Mouse (Mus musculus): ENCODE data around the gene Cbx5. TPM values are rescaled to one million over a fixed set of nuclear protein-coding genes. Genes with fewer than 3 reads are reported as not detected.
"Not testable (repeated sequence)": the region's sequence is repeated elsewhere in the genome, so short reads cannot be mapped to it uniquely, and the experiment has no call there.

The Cbx5 gene
- total RNA-seq (2015; ENCODE audit: low replicate concordance) = 42.0 and 42.1 TPM in 2 replicates
- total RNA-seq (2017; ENCODE audit: low replicate concordance) = 49.5 and 57.4 TPM in 2 replicates

DNA sequence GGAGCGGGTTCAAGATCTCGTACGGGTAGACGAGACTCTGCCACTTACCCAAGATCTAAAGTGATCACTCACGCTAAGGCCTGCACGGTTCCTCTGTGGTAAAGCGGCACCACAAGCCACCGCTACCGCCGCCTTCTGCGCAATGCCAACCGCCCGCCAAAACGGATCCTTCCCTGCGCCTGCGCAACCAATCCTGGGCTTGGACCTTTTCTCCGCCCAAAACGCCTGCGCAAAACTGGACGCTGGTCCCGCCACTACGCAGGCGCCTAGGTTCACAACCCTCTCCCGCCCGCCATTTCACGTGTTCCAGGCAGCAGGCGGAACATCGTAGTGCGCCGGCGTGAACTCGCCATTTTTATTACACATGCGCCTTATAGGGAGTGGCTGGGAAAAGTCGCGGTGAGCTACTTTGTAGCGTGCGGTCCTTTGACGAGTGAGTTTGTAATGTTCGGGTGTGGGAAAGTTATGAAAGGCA, at the start of gene Cbx5:
Cbx5 (minus strand) TSS at position 132 of the 475 bp plus-strand sequence.
- peak; percentile 70 for ATAC-seq (replicated peaks; ENCODE audit: low FRiP score, poor library complexity, severe bottlenecking)

GRCm38 (mm10) chr15:103285778-103286417, 46.3 kb upstream of the Cbx5 start:
- ATAC-seq (replicated peaks; ENCODE audit: low FRiP score, poor library complexity, severe bottlenecking) = no peak

DNA sequence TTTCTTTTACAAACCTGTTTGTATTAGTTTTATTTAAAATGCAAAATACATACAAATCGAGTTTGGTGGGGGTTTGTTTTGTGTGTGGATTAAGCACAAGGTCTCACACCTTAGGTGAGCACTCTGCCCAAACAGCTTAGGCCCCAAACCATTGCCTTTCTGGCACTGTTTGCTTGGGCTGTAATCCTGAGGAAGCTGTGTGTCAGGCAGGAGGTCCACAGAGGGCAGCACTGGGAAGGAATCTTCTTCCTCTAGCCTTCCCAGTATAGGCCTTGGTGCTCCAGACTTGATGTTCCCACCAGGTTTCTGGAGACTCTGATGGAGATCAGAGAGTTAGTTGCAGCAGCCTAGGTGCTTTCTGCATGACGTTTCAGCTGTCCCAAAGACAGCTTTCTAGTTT, 45.0 kb upstream of the Cbx5 start:
- no peak for ATAC-seq (replicated peaks; ENCODE audit: low FRiP score, poor library complexity, severe bottlenecking)

DNA sequence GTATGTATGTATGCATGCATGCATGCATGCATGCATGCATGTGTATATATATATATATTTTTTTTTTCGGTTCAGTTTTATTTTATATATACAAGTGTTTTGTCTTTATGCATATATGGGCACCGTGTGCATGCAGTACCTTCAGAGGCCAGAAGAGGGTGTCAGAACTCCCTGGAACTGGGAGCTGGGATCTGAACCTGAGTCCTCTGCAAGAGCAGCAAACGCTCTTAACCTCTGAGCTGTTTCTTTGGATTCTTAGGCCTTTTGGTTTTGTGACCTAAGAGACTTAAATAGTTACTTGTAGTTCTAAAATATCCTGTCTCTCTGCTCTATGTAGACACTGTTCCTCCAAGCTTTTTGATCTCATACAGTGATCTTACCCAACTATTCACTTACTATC, 44.5 kb upstream of the Cbx5 start:
- ATAC-seq (replicated peaks; ENCODE audit: low FRiP score, poor library complexity, severe bottlenecking) = no peak

DNA sequence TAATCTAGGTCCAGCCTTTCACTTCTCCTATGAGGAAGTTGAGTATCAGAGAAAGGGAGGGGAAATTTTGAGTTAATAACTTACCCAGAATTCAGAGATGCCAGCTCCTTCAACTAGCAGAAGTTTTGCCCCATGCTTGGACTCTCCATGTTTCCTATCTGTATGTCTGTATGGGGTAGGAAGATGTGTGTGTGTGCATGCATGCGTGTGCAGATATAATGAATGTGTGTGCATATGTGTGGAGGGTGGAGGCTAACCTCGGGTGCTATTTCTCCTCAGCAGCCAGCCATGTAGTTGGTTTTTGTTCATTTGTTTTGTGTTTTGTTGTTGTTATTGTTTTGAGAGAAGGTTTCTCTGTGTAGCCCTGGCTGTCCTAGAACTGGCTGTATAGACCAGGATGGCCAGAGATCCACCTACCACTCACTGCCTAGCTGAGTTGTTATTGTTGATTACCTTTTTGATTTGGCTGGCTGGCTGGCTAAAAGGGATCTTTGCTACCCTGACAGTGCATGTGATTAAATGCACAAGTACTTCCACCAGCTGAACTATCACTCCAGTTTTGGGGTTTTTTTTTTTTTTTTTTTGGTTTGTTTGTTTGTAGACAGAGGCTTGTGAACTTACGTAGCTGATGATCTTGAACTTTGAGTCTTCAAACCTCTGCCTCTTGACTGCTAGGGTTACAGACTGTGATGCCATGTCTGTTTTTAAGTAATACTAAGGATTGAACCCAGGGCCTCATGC, 42.0 kb upstream of the Cbx5 start:
- ATAC-seq (replicated peaks; ENCODE audit: low FRiP score, poor library complexity, severe bottlenecking) = no peak

- peak; percentile 88 for ATAC-seq (replicated peaks; ENCODE audit: low FRiP score, poor library complexity, severe bottlenecking)
Measured at GRCm38 (mm10) chr15:103280817-103281464, 41.3 kb upstream of the Cbx5 start.

DNA sequence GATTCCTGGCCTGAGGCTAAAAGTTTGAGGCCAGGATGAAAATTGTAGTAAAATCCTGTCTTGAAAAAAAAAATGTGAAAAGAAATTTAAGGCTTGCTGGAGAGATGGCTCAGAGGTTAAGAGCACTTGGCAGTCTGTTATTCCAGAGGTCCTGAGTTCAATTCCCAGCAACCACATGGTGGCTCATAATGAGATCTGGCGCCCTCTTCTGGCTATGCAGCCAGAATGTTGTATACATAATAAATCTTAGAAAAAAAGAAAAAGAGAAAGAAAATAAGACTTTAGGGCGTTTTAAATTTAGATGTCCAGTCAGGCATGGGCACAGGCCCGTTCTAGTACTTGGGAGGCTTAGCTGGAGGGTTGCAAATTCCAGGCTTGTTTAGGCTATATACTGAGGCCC, 40.1 kb upstream of the Cbx5 start:
- peak; percentile 47 for ATAC-seq (replicated peaks; ENCODE audit: low FRiP score, poor library complexity, severe bottlenecking)

DNA sequence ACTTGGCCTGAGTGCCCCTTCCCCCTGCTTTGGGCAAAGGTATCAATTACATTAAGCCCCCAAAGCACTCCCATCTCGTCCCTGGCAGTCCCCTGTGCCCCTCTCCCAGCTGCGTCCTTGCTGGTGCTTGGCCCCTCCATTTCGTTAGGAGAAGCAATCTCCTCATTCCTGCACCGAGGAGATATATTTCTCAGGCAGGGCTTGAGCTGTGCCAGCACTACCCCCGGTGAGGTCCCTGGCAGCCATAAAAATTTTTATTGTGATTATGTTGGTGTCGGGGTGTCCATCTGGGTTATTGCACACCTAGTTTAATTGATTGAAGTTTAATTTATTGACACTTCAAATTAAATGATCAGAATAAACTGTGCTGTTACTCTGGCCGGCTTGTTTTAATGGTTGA, 38.3 kb upstream of the Cbx5 start:
- ATAC-seq (replicated peaks; ENCODE audit: low FRiP score, poor library complexity, severe bottlenecking) = no peak

- not testable (repeated sequence) for ATAC-seq (replicated peaks; ENCODE audit: low FRiP score, poor library complexity, severe bottlenecking)
Measured at GRCm38 (mm10) chr15:103275943-103276342, 36.3 kb upstream of the Cbx5 start.

DNA sequence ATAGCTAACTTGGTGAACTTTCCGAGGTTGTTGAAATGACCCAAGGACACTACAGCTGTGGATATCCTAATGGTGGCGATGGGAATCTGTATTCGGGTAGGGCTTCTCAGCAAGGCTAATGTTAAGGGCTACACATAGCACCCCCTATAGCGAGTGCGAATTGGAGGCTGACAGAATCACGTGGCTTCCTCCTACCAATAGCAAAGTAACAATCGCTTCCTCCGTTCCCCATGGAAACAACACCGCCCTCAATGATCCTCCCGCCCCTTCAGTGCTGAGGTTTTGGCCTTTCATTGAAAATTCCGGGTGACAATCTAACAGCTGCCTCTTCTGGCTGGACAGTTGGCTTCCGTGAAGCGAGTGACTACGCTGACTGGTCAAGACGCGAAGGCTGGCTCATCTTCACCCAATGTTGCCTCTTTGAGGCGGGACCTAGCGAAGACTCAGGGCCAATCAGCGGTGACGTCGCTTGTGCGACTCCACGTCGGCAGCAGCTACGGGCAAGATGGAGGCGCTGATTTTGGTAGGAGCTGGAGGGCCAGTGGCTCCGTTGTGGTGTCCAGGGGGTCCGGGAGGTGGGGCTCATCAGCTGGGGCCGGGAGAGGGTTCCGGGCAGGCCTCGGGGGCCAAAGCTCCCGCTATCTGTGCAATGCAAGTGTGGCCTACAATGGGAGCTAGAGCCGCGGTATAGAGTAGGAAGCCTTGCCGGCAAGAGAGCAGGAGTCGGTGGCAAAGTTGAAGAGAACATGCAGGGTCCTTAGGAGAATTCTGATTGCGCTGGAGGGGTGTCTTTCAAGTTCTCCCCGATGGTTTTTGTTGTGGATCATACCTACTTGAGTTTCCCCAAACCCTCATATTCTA, 33.0 kb upstream of the Cbx5 start, which contains the start of gene Copz1:
Copz1 (plus strand) TSS at position 296 of the 861 bp plus-strand sequence.
- ATAC-seq (replicated peaks; ENCODE audit: low FRiP score, poor library complexity, severe bottlenecking) = peak; percentile 97

- no peak for ATAC-seq (replicated peaks; ENCODE audit: low FRiP score, poor library complexity, severe bottlenecking)
Measured at GRCm38 (mm10) chr15:103268903-103269302, 29.3 kb upstream of the Cbx5 start.

GRCm38 (mm10) chr15:103264794-103265193, 25.2 kb upstream of the Cbx5 start:
- peak; percentile 60 for ATAC-seq (replicated peaks; ENCODE audit: low FRiP score, poor library complexity, severe bottlenecking)

GRCm38 (mm10) chr15:103259989-103260388, 20.4 kb upstream of the Cbx5 start:
- peak; percentile 13 for ATAC-seq (replicated peaks; ENCODE audit: low FRiP score, poor library complexity, severe bottlenecking)

DNA sequence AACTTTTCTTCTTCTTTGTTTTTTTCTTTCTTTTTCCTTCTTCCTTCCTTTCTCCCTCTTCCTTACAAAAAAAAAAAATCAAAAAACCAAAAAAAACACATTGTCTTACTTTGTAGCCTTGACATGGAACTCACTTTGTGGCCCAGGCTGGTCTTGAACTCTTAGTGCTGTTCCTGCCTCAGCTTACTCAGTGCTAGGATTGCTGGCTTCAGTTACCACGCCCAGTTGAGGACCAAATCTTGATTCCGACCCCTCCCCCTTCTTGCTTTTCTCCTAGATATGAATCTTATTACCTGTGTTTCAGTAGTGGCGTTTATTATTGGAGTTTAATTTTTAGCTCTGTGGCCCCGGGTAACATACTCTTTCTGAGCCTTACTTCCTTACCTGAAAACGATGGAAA, 19.5 kb upstream of the Cbx5 start:
- ATAC-seq (replicated peaks; ENCODE audit: low FRiP score, poor library complexity, severe bottlenecking) = no peak

- ATAC-seq (replicated peaks; ENCODE audit: low FRiP score, poor library complexity, severe bottlenecking) = peak; percentile 78
Measured at GRCm38 (mm10) chr15:103257790-103258728, 18.4 kb upstream of the Cbx5 start, which contains the start of gene Nfe2. Nfe2 (minus strand) TSS chr15:103258403.

DNA sequence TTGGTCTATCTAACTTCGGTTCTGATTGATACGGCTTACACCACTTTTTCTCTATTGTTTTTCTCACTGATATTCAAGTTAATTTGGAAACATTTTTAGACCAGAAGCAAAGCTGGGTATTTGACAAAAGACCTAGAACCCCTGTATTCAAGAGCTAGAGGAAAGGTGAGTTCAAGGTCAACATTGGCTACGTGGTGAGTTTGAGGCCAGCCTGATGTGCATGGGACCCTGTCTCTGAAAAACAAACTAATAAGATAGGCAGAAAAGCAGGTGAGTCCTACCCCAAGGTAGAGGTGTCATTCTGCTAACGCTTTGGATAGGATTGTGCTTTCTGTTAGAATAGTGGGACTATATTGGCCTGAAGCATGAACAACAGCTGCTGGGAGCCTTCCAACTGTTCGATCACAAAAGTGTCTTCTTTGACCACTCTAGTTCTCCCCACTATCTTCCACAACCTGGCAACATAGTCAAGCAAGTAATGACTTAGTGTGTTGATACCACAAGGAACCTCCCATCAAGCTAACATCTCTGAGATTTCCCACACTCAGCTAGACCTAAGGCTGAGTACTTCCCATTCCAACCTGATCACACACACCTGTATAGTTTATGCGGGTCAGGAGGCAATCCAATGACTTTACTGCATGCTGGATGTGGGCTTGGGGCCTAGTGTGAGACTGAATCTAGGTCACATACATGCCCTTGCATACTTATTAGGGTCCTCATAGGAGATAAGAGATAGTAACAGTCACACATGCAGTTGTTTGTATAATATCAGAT, 16.8 kb upstream of the Cbx5 start:
- ATAC-seq (replicated peaks; ENCODE audit: low FRiP score, poor library complexity, severe bottlenecking) = no peak

GRCm38 (mm10) chr15:103255169-103255568, 15.6 kb upstream of the Cbx5 start:
- ATAC-seq (replicated peaks; ENCODE audit: low FRiP score, poor library complexity, severe bottlenecking) = peak; percentile 20

GRCm38 (mm10) chr15:103253352-103253751, 13.7 kb upstream of the Cbx5 start:
- no peak for ATAC-seq (replicated peaks; ENCODE audit: low FRiP score, poor library complexity, severe bottlenecking)

Measured in erythroblast, adult 5-6 weeks (primary cell).